Mouse (Mus musculus) lung, adult 18-20 months (tissue): ENCODE measurements around the gene Slx1b.
"Not testable (repeated sequence)": the region's sequence is repeated elsewhere in the genome, so short reads cannot be mapped to it uniquely, and the experiment has no call there.

Source experiments
- DNase-seq, 2 experiments: peaks; one replicate each; pipeline ENCODE4 v3.0.0; 2022; ENCODE audit warnings: mixed read lengths in 2 of 2

Gene Slx1b

GRCm38 (mm10) chr7:126702358-126702757, 6.8 kb upstream of the Slx1b start:
- no peak for DNase-seq

DNA sequence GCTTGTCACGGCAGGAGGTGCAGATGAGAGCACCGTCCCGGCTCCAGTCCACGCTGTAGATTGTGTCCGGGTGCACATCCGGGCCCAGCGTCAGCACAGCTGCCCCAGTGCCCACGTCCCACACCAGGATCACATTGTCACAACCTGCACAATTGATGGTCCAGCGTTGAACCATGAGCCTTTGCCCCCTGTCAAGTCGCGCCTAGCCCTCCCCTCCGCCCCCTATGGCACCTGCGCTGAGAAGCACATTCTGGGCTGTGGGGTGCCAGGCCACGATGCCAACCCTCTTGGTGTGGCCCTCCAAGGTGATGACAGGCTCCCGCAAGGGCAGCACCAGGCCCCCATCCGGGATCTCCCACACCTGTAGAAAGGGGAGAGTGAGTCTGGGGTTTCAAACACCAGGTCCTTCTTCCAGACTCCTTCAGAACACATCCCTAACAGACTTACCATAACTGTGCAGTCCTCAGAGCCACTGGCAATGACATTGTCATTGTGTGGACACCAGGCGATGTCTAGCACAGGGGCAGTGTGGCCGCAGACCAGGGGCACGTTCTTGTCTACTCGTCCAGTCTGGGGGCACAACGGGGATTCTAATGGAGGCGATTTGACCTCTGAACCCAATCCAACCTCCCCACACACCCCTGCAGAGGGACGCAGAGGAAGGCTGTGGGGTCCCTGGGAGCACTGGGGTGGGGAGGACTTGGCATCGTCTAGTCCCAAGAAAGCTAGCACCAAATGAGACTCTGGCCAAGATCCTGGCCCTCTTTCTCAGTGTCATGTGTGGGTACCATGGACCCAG, 6.2 kb upstream of the Slx1b start:
- no peak for DNase-seq

GRCm38 (mm10) chr7:126701070-126701469, 5.5 kb upstream of the Slx1b start:
- DNase-seq = peak; percentile 84 to 88

DNA sequence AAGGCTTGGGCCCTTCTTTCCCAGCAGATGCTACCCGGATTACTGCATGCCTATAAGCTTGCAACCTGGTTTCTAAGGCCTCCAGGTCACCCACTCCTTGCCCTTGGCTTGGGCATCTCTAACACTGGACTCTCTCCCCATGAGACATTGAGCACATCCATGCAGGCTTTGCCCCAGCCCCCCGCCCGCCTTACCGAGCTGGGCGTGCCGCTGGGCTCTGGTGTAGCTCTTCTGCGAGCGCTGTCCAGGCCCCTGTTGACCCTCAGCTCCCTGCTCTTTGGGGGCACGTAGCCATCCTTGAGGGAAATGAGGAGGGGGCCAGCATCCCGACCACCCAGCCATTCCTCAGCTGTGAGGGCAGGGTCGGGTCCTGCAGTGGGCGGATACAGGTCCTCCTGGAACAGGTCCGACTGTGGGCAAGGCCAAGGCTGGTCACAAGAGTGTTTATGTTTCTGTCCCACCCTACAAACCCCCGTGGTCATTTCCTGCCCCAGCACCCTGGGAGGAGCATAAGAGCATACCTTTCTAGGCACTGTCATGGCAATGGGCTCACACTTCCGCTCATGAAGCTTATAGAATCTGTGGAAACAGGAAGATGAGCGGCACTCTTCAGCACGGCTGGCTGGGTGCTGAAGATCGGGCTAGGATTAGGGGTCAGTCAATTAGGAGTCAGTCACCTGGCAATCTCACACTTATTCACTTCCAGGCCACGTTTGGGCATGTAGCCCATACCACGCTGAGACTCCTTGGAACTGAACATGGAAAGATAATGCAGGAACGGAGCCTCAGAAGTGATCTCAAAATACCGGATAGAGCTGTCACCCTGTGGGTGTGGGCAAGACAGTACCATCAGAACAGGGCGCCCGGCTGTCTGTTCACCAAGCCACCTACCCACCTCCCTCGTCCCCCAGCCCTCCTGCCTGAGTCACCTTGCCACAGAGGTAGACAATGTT, 4.8 kb upstream of the Slx1b start:
- no peak for DNase-seq

DNA sequence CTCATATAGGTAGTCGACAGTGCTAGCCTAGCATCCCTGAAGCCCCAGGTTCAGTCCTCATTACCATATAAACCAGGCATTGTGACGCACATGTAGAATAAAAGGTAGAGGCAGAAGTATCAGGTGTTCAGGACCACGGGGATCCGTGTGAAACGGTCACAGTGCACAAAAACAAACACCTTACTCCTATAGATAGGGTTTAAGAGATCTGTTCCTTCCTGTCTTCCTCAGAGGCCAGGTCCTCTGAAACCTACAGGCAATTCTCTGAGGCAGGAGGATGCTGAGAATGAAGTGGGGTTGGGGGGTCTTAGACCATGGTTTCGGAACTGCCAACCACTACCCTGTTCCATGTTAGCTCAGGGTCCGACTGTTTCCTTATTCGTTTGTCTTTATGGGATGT, 2.3 kb upstream of the Slx1b start:
- no peak for DNase-seq

GRCm38 (mm10) chr7:126696886-126697285, 1.3 kb upstream of the Slx1b start:
- DNase-seq = no peak

- DNase-seq = no peak
These were observed 719 bp upstream of the Slx1b start for GRCm38 (mm10) chr7:126696303-126696702.

- peak; percentile 78 to 79 for DNase-seq
These were observed 373 bp downstream of the Slx1b start, which contains the start of gene Bola2 for GRCm38 (mm10) chr7:126695210-126695611. Gene Bola2 (plus strand): TSS chr7:126695401.

- no peak for DNase-seq
These were observed 1.0 kb downstream of the Slx1b start for GRCm38 (mm10) chr7:126694441-126695051.

- DNase-seq = no peak
These were observed 1.8 kb downstream of the Slx1b start for GRCm38 (mm10) chr7:126693781-126694180.

DNA sequence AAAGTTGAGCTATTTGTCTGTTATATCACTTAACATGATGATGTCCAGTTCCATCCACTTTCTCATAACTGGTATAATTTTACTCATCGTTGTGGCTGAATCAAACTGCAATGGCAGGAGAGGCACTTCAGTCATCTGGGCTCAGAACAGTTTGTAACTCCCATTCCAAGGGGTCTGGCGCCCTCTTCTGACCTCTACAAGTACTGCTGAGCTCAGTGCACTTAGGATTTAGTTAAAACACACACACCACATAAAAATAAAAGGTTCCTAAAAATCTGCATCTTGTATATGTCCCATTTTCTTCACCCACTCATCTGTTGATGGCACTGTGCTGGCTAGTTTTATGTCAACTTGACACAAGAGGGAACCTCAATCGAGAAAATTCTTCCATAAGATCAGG, 2.3 kb downstream of the Slx1b start:
- DNase-seq = peak; percentile 85 to 89

- DNase-seq = no peak
These were observed 3.2 kb downstream of the Slx1b start for GRCm38 (mm10) chr7:126692426-126692825.

DNA sequence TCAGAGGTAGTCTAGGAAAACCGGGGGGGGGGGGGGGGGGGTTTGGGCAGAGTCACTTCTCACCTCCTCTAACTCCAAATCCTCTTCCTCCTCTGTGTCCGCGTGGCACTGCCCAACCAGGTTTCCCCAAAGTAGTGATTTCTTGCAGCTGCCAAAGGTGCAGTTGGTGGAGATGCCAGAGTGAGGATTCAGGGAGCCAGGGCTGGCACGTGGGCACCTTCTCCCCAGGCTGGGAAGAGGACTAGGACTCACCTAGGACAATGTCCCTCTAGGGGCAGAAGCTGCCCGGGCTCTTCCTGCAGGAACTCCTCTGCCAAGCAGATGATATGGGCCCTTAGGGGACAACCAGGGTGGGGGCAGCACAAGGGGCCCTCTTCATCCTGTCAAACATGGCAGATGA, 3.9 kb downstream of the Slx1b start:
- no peak for DNase-seq

GRCm38 (mm10) chr7:126690737-126691136, 4.8 kb downstream of the Slx1b start:
- no peak for DNase-seq

- no peak for DNase-seq
These were observed 6.6 kb downstream of the Slx1b start for GRCm38 (mm10) chr7:126689021-126689420.

GRCm38 (mm10) chr7:126688156-126688555, 7.4 kb downstream of the Slx1b start:
- DNase-seq = not testable (repeated sequence)

DNA sequence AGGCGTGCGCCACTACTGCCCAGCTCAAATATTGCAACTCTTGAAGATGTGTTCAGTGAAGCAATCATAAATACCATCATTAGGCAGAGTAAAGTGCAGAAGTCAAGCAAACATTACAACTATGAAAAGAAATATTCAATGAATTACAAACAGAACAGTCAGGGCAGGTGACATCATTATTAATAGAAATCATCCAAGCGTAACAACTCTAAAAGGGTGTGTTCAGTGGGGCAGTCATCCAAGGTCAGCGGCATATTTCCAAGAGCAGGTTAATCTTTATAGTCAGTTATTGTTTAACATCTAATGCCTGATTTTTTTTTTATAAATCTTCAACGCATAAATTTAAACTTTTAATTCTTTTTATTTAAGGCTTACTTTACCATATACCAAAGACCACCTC, 14.4 kb downstream of the Slx1b start:
- DNase-seq = peak in 1 of 2 experiments; percentile 45

DNA sequence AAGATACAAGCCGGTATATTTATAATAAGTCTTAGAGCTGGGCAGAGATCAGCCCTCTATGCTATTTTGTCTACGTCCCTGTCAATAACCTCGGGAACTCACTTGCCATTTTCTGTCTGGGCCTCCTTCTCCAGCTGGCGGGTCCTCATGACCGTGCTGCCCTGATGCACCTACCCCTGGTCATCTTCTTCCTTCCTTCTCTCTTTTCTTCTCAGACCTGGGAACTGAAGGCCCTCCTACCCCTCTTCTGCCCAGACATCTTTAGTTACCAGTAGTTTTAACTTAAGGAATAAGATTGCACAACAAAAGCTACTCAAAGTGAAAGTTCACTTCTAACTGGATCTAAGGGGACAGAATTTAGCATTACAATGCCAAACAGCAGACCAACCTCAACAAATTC, 15.9 kb downstream of the Slx1b start:
- no peak for DNase-seq

DNA sequence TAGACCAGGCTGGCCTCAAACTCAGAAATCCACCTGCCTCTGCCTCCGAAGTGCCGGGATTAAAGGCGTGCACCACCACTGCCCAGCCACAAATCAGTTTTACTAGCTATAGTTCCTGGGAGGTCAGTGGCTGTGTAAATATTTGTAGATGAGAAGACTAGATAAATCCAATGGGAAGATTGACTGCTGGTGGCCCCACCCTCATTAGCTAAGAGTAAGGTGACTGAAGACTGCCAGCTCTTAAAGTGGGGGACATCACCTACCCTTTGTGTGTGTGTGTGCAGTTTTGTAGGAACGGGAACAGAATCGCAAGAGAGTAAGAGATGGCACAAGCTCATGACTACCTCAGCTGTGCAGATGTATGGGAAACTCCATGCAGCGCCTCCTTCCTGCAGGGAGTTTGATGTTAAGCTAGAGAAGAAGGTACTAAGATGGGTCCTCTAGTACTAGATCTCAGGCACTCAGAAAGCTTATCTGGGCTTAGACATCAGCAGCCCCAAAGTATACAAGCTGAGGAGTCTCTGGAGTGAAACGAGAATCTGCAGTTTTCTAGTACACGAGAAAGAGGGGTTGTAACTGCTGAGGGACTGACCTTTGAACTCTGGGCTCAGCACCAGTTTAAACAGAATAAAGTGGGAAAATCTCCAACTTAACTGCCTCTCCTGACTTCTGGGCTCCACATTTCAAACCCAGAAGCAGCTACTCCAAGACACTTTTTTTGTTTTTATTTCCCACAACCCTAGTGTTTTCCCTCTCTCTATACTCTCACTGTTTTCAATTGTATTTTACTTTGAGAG, 16.8 kb downstream of the Slx1b start:
- no peak for DNase-seq

GRCm38 (mm10) chr7:126676631-126677220, 18.9 kb downstream of the Slx1b start:
- DNase-seq = peak in 1 of 2 experiments; percentile 47

GRCm38 (mm10) chr7:126676207-126676606, 19.4 kb downstream of the Slx1b start, which contains the start of gene Sult1a1:
Gene Sult1a1 (minus strand): TSS chr7:126676432.
- DNase-seq = peak; percentile 84 to 92

GRCm38 (mm10) chr7:126675104-126675503, 20.5 kb downstream of the Slx1b start:
- no peak for DNase-seq
